Mouse (Mus musculus) heart, embryonic 16.5 days (tissue): ENCODE measurements at regions not wholly inside any gene's neighbourhood (a gene's known extent, or its start where the extent isn't known, plus 50 kb on each side); places are given as distances from the start of the nearest gene placed in this dataset.
A peak's percentile ranks its signal among the peaks of the same experiment; 100 is the strongest.

Experiments used
- ATAC-seq: fragments of 200-750 bp; cut with Nextera tagmentation; replicated peaks from 2 replicates; pipeline ENCODE4 v1.8.0; 2017; ENCODE audit warnings: moderate number of reproducible peaks; ENCODE audit not compliant: insufficient read depth, low FRiP score; ENCODE audit errors: extremely low read depth
- H3K27ac ChIP-seq: fragments of 300-500 bp; sonication (generic); 2 replicates; pipeline ENCODE4 v1.5.1; 2014; ENCODE audit warnings: mild to moderate bottlenecking, low read length, control low read depth, moderate library complexity
- H3K27me3 ChIP-seq: fragments of 300-500 bp; sonication (generic); 2 replicates; pipeline ENCODE4 v1.6.1; 2014; ENCODE audit warnings: low read length, mixed read lengths; ENCODE audit not compliant: control insufficient read depth, insufficient read depth
- H3K36me3 ChIP-seq: fragments of 300-500 bp; sonication (generic); 2 replicates; pipeline ENCODE4 v1.6.1; 2014; ENCODE audit not compliant: control insufficient read depth, insufficient read depth
- H3K4me1 ChIP-seq: fragments of 300-500 bp; sonication (generic); 2 replicates; pipeline ENCODE4 v1.6.1; 2014; ENCODE audit warnings: low read length, mixed read lengths; ENCODE audit not compliant: control insufficient read depth, insufficient read depth
- H3K4me2 ChIP-seq: fragments of 300-500 bp; sonication (generic); 2 replicates; pipeline ENCODE4 v1.6.1; 2014; ENCODE audit warnings: low read depth, mild to moderate bottlenecking, control low read depth, low read length
- H3K4me3 ChIP-seq: fragments of 300-500 bp; sonication (generic); 2 replicates; pipeline ENCODE4 v1.5.1; 2014; ENCODE audit warnings: mild to moderate bottlenecking, control low read depth, low read length
- H3K9ac ChIP-seq: fragments of 300-500 bp; sonication (generic); 2 replicates; pipeline ENCODE4 v1.6.1; 2014; ENCODE audit warnings: low read length, control low read depth
- H3K9me3 ChIP-seq: fragments of 300-500 bp; sonication (generic); replicated peaks from 2 replicates; pipeline ENCODE4 v1.6.1; 2016; ENCODE audit warnings: low read length; ENCODE audit not compliant: control insufficient read depth
- WGBS: fragments of 180-500 bp; shearing (Covaris S2); extraction: QIAGEN DNeasy Blood & Tissue Kit; methylation state at CpG from one replicate; pipeline ENCODE4 v1.1.7; 2014; 5-methylcytosine and 5-hydroxymethylcytosine counted together

DNA sequence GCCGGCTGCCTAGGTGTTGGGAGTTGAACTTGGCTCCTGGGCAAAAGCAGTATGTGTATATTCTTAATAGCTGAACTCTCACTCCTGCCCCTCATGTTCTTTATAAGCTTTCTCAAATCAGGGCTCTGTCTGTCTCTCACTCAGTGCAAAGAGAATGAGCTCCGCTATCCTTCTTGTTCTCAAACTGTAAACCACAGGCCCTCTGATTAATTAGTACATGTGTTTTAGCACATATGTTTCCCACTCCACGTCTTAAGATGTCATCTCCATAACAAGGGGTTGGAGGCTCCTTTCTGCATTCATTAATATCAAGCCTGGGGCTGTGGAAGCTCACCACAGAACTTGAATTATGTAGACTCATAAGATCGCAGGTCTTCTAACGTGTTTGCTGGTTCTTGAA lies 104.7 kb downstream of the Nsun3 start:
- H3K36me3 ChIP-seq: no peaks in the 10 kb centered on the region
- H3K4me1 ChIP-seq: no peaks in the 10 kb centered on the region
- WGBS: 71% methylated on average over 5 of the region's 5 CpGs
- H3K27ac ChIP-seq: no peak overlapping the region
- H3K9ac ChIP-seq: no peak overlapping the region
- no peaks in the 10 kb centered on the region for H3K9me3 ChIP-seq
- H3K4me2 ChIP-seq: no peak overlapping the region
- H3K4me3 ChIP-seq: no peak overlapping the region
- H3K27me3 ChIP-seq: no peaks in the 10 kb centered on the region
- ATAC-seq: no peak

DNA sequence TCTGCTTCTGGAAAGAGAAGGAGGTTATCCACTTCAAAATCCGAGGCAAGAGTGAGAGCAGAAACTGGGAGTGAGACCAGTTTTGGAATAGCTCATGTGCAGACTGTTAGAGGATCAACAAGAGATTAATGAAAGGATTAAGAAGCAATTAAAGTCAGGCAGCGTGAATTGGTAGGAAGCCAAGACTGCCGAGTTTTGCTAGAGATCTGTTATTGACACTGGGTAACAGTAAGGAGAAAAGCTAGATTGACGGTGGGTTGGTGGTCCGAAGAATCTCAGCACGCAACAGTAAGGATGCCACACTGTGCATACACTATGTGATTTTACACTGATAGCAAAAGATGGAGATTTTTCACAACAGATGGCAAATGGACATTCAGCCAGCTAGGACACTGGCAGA lies 109.8 kb downstream of the Nsun3 start:
- WGBS: 74% methylated on average over 6 of the region's 6 CpGs
- no peak overlapping the region for H3K4me3 ChIP-seq
- no peak for ATAC-seq
- H3K9ac ChIP-seq: no peak overlapping the region
- H3K9me3 ChIP-seq: no peaks in the 10 kb centered on the region
- no peak overlapping the region for H3K4me2 ChIP-seq
- no peak overlapping the region for H3K27ac ChIP-seq
- H3K36me3 ChIP-seq: no peaks in the 10 kb centered on the region
- H3K27me3 ChIP-seq: no peaks in the 10 kb centered on the region
- H3K4me1 ChIP-seq: no peaks in the 10 kb centered on the region

DNA sequence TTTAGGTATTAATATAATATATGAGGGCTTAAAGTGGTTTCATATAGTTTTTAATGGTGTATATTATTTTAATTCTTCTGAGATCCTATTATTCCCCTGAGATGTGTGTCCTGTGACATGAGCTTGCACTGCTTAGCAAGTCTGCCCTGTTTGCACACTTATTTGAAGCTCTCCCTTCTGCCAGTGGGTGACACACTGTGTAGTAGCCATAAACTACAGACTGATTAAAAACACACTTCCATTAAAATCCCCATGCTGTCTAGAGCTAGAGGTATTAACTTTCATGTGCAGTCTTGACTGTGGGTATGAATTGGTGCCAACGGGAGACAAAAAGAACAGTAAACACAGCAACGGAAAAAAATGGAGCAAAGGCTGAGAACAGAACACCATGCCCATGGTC lies 129.2 kb downstream of the Nsun3 start:
- H3K27me3 ChIP-seq: no peaks in the 10 kb centered on the region
- no peaks in the 10 kb centered on the region for H3K9me3 ChIP-seq
- ATAC-seq: no peak
- H3K4me2 ChIP-seq: no peak overlapping the region
- no peaks in the 10 kb centered on the region for H3K36me3 ChIP-seq
- no peak overlapping the region for H3K27ac ChIP-seq
- no peak overlapping the region for H3K4me3 ChIP-seq
- WGBS: 83% methylated on average over 2 of the region's 2 CpGs
- H3K9ac ChIP-seq: no peak overlapping the region
- no peaks in the 10 kb centered on the region for H3K4me1 ChIP-seq

DNA sequence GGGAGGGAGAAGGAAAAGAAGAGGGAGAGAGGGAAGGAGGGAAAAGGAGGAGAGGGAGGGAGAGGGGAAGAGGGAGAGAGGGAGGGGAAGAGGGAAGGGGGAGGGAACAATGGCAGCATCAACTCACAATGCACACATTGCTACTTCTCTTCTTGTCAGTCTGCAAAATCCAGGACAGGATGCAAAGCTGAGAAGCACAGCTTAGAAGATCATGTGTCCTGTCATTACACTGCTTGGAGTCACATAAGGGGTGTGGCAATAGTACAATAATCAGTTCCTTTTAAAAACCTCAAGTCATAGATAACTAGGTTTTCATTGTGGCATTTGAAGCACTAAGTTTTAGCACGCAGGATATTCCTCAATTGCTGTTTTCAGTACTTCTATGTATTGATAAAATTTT lies 132.2 kb downstream of the Nsun3 start:
- ATAC-seq: no peak
- 60% methylated on average over 1 of the region's 1 CpGs for WGBS
- Histone ChIP-seq H3K27ac (no peak overlapping the region), H3K36me3 (no peaks in the 10 kb centered on the region), H3K27me3 (no peaks in the 10 kb centered on the region), H3K4me1 (no peaks in the 10 kb centered on the region), H3K9ac (no peak overlapping the region), H3K4me3 (no peak overlapping the region), H3K4me2 (no peak overlapping the region), H3K9me3 (no peaks in the 10 kb centered on the region)

GRCm38 (mm10) chr16:62653817-62654216 lies 132.8 kb downstream of the Nsun3 start:
- no peaks in the 10 kb centered on the region for H3K36me3 ChIP-seq
- ATAC-seq: no peak
- 0 out of 2 replicates have a peak overlapping the region, but pooled peaks have one; percentile 15 for H3K4me2 ChIP-seq

GRCm38 (mm10) chr16:62652769-62653465 lies 133.7 kb downstream of the Nsun3 start:
- Histone ChIP-seq H3K4me3 (no peak overlapping the region), H3K9me3 (no peaks in the 10 kb centered on the region), H3K4me1 (no peaks in the 10 kb centered on the region), H3K4me2 (no peak overlapping the region), H3K27me3 (no peaks in the 10 kb centered on the region), H3K9ac (no peak overlapping the region), H3K27ac (no peak overlapping the region), H3K36me3 (no peaks in the 10 kb centered on the region)
- WGBS: 66% methylated on average over 6 of the region's 6 CpGs
- ATAC-seq: no peak

More at GRCm38 (mm10) chr16:62653817-62654216, 132.8 kb downstream of the Nsun3 start:
- H3K9me3 ChIP-seq: no peaks in the 10 kb centered on the region
- no peaks in the 10 kb centered on the region for H3K4me1 ChIP-seq
- H3K4me3 ChIP-seq: no peak overlapping the region
- 48% methylated on average over 8 of the region's 8 CpGs for WGBS
- H3K9ac ChIP-seq: no peak overlapping the region
- H3K27me3 ChIP-seq: no peaks in the 10 kb centered on the region
- no peak overlapping the region for H3K27ac ChIP-seq

DNA sequence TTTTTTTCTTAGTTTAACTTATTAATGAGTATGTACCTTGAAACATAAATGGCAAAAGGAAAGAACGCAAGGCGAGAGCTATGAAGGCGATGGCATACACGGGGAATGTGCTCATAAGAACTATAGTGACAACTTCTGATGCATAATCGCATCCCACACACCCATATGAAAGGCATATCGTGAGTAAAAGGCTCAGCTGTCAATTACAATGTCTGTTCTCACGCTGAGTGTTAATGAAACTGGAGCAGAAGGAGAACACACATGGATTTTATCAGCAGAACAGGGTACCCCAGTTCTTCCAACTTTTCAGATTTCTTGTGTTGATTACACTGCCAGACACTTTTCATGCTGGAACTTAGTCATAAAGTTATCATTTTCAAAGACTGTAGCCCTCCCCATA lies 135.8 kb downstream of the Nsun3 start:
- H3K4me3 ChIP-seq: no peak overlapping the region
- H3K4me1 ChIP-seq: no peaks in the 10 kb centered on the region
- ATAC-seq: no peak
- no peaks in the 10 kb centered on the region for H3K9me3 ChIP-seq
- H3K4me2 ChIP-seq: no peak overlapping the region
- no peaks in the 10 kb centered on the region for H3K36me3 ChIP-seq
- no peaks in the 10 kb centered on the region for H3K27me3 ChIP-seq
- WGBS: 80% methylated on average over 7 of the region's 7 CpGs
- no peak overlapping the region for H3K9ac ChIP-seq
- no peak overlapping the region for H3K27ac ChIP-seq

DNA sequence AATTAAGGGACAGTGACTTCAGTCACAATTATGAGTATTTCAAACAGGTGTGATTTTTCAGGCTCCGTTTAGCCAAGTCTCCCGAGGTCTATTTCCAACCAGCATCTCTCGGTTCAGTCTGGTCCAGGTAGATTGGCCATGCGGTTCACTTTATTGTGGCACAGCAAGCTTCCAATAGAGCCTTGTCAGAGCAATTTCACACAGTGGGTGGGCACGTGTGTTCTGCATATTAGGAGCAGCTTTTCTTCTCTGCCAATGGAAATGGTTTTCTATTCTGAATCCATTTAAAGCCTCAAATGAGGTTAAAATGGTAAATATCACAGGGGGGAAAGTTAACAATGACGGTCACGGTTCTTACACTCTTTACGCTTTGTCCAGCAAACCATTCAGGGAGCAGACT lies 138.3 kb downstream of the Nsun3 start:
- 75% methylated on average over 8 of the region's 8 CpGs for WGBS
- Histone ChIP-seq H3K27ac (no peak overlapping the region), H3K9ac (no peak overlapping the region), H3K4me2 (no peak overlapping the region), H3K27me3 (no peaks in the 10 kb centered on the region), H3K36me3 (no peaks in the 10 kb centered on the region), H3K9me3 (no peaks in the 10 kb centered on the region), H3K4me3 (no peak overlapping the region), H3K4me1 (no peaks in the 10 kb centered on the region)
- ATAC-seq: no peak

DNA sequence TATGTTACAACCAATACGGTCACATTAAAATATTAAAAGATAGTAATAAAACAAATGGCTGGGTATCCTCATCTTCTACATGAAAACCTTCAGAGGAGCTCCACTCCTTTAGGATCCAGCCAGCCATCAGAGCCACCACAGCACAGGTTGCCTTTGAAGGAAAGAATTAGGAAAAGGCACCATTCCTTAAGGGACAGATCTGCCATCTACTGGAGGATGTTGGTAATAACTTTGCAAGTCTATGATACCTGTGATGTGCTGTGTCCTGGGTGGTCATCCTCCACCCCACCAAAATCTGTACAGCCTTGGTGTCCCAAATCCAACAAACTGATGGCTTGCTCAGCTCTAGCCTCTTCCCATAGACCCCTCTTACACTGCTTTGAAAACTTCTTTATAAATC lies 140.5 kb downstream of the Nsun3 start:
- Histone ChIP-seq H3K4me2 (no peak overlapping the region), H3K27ac (no peak overlapping the region), H3K9ac (no peak overlapping the region), H3K36me3 (no peaks in the 10 kb centered on the region), H3K27me3 (no peaks in the 10 kb centered on the region), H3K4me3 (no peak overlapping the region), H3K4me1 (no peaks in the 10 kb centered on the region), H3K9me3 (no peaks in the 10 kb centered on the region)
- 60% methylated on average over 1 of the region's 1 CpGs for WGBS
- no peak for ATAC-seq
